Mouse (Mus musculus) intestine, embryonic 16.5 days (tissue): ENCODE results near the gene Slc9a9. TPM values are rescaled to one million over a fixed set of nuclear protein-coding genes. Genes with fewer than 3 reads are reported as not detected.

Source experiments
- ATAC-seq: fragments of 200-750 bp; cut with Nextera tagmentation; 2 replicates; pipeline ENCODE4 v1.8.0; 2017; ENCODE audit warnings: moderate TSS enrichment, moderate library complexity
- H3K27ac ChIP-seq: fragments of 300-500 bp; sonication (generic); 2 replicates; pipeline ENCODE4 v1.5.1; 2014; ENCODE audit warnings: mild to moderate bottlenecking, low read length
- H3K27me3 ChIP-seq: fragments of 300-500 bp; sonication (generic); replicated peaks from 2 replicates; pipeline ENCODE4 v1.6.1; 2014; ENCODE audit warnings: low read length, control low read depth, mixed read lengths; ENCODE audit not compliant: control insufficient read depth, insufficient read depth
- H3K36me3 ChIP-seq: fragments of 300-500 bp; sonication (generic); 2 replicates; pipeline ENCODE4 v1.6.1; 2014; ENCODE audit warnings: low read length, control low read depth; ENCODE audit not compliant: control insufficient read depth, insufficient read depth
- H3K4me1 ChIP-seq: fragments of 300-500 bp; sonication (generic); 2 replicates; pipeline ENCODE4 v1.6.1; 2014; ENCODE audit warnings: low read length, control low read depth, mixed read lengths; ENCODE audit not compliant: control insufficient read depth, insufficient read depth
- H3K4me2 ChIP-seq: fragments of 300-500 bp; sonication (generic); 2 replicates; pipeline ENCODE4 v1.6.1; 2014; ENCODE audit warnings: low read depth, low read length, control low read depth
- H3K4me3 ChIP-seq: fragments of 300-500 bp; sonication (generic); 2 replicates; pipeline ENCODE4 v1.5.1; 2014; ENCODE audit warnings: mild to moderate bottlenecking, low read length
- H3K9ac ChIP-seq: fragments of 300-500 bp; sonication (generic); 2 replicates; pipeline ENCODE4 v1.6.1; 2014; ENCODE audit warnings: low read depth, low read length
- H3K9me3 ChIP-seq: fragments of 300-500 bp; sonication (generic); 2 replicates; pipeline ENCODE4 v1.6.1; 2016; ENCODE audit warnings: low read length, control low read depth; ENCODE audit not compliant: control insufficient read depth
- WGBS: fragments of 180-500 bp; shearing (Covaris S2); extraction: QIAGEN DNeasy Blood & Tissue Kit; methylation state at CpG from one replicate; pipeline ENCODE4 v1.1.7; 2014; 5-methylcytosine and 5-hydroxymethylcytosine counted together
- polyA plus RNA-seq: library from polyadenylated mRNA; unstranded; fragments of >200 nt; fragmentation: Nextera tagmentation; extraction: Ambion mirVana; gene quantifications from 2 replicates; pipeline ENCODE4 v1.2.1, GENCODE M21; 2015

Gene Slc9a9
- polyA plus RNA-seq, 1 experiment from 2014 or later = 2.3 TPM

DNA sequence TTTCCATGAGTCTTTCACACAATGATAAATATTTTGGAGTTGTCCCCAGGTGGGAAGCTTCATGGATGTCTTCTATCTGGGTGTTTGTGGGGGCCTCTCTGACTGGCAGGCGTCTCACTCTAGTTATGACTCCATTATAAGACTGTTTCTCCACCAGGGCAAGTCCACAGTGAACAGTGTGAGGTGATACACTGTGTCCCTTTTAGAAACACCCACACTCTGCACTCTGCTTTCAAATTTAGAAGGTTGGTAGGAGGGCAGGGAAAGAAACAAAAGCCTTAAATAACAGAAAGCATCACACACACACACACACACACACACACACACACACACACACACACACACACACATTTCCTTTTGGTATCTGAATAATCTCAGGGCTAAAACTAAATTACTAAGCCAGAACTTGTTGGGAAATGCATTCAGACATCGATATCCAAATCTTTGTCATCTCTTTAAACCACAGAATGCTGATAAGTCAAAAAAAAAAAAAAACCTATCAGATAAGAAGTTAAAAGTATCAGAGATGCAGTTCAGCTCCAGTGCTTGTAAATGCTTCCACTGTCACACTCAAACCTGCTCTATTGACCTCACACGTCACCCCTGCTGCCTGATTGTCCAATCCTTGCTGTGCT is 8.4 kb downstream of the Slc9a9 start:
- no peaks in the 10 kb centered on the region for H3K27me3 ChIP-seq
- H3K4me3 ChIP-seq = no peak overlapping the region
- H3K4me1 ChIP-seq = no peaks in the 10 kb centered on the region
- no peaks in the 10 kb centered on the region for H3K36me3 ChIP-seq
- H3K4me2 ChIP-seq = no peak overlapping the region
- no peaks in the 10 kb centered on the region for H3K9me3 ChIP-seq
- H3K27ac ChIP-seq = no peak overlapping the region
- 80% methylated on average over 3 of the region's 3 CpGs for WGBS
- no peak for ATAC-seq
- H3K9ac ChIP-seq = no peak overlapping the region

DNA sequence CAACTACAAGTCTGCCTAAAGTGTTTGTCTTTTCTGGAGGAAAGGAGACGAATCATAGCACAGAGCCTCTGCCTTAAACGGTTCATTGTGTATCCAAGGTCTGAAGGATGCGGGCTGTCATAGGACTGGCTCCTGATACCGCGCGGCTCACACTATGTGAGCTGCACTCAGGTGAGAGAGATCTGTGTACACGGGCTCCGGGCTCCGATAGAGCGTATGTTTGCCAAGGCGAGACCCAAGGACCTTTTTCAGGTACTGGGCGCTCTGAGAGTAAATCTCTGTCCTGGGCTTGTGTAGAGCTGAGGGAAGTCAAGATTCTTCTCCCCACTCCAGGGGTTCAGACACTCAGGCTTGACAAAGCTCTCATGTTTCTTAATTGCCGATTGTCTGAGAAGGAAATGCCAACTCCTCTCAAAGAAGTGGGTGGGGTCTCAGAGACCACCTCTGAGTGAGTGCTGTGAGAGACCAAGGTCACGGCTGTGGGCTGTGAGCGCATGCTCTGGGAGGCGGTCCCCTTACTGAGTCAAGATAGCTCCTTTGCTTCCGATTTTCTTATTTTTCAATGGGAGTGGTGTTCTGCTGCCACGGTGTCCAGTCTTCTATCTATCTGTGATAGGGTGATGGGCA is 10.9 kb downstream of the Slc9a9 start:
- H3K9me3 ChIP-seq = no peaks in the 10 kb centered on the region
- no peak for ATAC-seq
- H3K27ac ChIP-seq = no peak overlapping the region
- H3K27me3 ChIP-seq = no peaks in the 10 kb centered on the region
- H3K9ac ChIP-seq = no peak overlapping the region
- WGBS = 58% methylated on average over 18 of the region's 18 CpGs
- no peaks in the 10 kb centered on the region for H3K36me3 ChIP-seq
- H3K4me1 ChIP-seq = no peaks in the 10 kb centered on the region
- no peak overlapping the region for H3K4me3 ChIP-seq
- no peak overlapping the region for H3K4me2 ChIP-seq

DNA sequence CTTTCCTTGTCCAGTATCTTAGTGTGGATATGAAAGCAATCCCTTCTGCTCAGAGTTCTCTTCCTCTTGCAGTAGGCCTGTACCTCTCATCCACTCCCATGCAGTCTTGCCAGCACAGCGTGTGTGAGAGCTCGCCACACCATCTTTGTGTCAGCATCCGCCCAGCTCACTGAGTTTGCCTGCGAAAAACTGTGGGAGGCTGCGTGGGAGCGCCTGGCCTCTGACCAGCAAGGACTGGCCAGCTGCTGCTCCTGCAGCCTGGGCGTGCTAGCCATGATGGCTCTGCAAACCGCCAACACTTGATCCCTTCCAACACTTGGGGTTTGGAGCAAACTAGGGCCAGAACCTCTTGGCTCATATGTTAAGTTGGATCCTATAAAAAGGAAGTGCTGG is 11.4 kb downstream of the Slc9a9 start:
- 78% methylated on average over 8 of the region's 8 CpGs for WGBS
- no peaks in the 10 kb centered on the region for H3K36me3 ChIP-seq
- no peak overlapping the region for H3K27ac ChIP-seq
- no peak overlapping the region for H3K4me3 ChIP-seq
- no peaks in the 10 kb centered on the region for H3K27me3 ChIP-seq
- no peak overlapping the region for H3K9ac ChIP-seq
- no peak overlapping the region for H3K4me2 ChIP-seq
- H3K9me3 ChIP-seq = no peaks in the 10 kb centered on the region
- no peaks in the 10 kb centered on the region for H3K4me1 ChIP-seq
- ATAC-seq = no peak

DNA sequence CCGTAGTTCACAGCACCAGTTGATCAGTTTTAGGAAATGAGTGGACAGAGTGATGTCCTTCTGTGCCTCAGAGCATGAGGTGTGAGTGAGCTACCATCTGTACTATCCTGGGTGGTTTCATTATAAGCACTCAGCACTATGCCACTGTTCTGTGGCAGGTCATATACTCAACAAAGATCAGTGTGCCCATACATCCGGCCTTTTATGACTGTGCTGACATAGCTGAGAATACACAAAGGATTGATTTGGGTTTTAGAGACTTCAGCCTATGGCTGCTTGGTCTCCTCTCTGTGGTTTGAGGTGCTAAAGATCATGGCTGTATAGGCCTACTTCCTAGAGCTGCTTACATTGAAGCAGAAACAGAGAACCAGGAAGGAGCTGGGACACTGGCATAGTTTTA is 12.6 kb downstream of the Slc9a9 start:
- no peaks in the 10 kb centered on the region for H3K27me3 ChIP-seq
- WGBS = 77% methylated on average over 2 of the region's 2 CpGs
- H3K4me3 ChIP-seq = no peak overlapping the region
- H3K4me1 ChIP-seq = no peaks in the 10 kb centered on the region
- no peak overlapping the region for H3K27ac ChIP-seq
- no peak for ATAC-seq
- H3K9ac ChIP-seq = no peak overlapping the region
- no peak overlapping the region for H3K4me2 ChIP-seq
- H3K36me3 ChIP-seq = no peaks in the 10 kb centered on the region
- no peaks in the 10 kb centered on the region for H3K9me3 ChIP-seq

DNA sequence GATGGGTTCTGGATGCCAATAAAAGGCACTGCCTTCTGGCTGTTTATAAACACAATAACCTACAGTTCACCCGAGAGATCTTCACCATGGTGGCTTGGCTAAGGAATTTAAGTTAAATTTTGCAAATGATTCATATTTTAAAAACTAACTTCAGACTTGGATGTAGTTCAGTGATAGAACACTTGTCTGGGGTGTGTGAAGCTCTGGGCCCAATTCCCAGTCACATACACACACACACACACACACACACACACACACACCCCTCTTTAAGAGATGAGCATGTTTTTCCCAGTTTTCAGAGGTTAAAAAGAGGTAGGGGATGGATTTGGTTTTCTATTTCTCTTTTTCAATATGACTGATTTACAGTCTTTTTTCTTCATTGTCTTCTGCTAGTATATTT is 15.9 kb downstream of the Slc9a9 start:
- Histone ChIP-seq H3K4me2 (no peak overlapping the region), H3K9ac (no peak overlapping the region), H3K36me3 (no peaks in the 10 kb centered on the region), H3K4me1 (no peaks in the 10 kb centered on the region), H3K4me3 (no peak overlapping the region), H3K27ac (no peak overlapping the region), H3K9me3 (no peaks in the 10 kb centered on the region), H3K27me3 (no peaks in the 10 kb centered on the region)
- ATAC-seq = no peak
- 63% methylated on average over 1 of the region's 1 CpGs for WGBS

DNA sequence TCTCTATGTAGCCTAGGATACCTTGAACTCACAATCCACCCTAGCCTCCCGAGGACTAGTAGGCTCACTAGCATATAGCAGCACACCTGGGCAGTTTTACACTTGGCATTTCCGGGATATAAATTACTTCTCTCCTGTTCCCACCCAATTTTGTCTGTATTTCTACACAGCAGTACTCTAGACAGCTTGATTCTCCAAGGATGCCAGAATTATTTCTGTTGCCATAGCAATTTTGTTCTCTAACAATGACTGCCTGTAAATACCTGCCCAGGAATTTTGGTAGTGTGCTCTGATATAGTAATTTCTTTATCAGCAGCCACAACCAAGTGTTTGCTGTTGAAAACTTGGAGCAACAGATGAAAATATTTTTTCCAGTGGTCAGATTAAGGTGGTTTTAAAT is 16.7 kb downstream of the Slc9a9 start:
- no peak overlapping the region for H3K27ac ChIP-seq
- ATAC-seq = no peak
- no peaks in the 10 kb centered on the region for H3K4me1 ChIP-seq
- WGBS = 79% methylated on average over 2 of the region's 2 CpGs
- no peak overlapping the region for H3K4me3 ChIP-seq
- no peaks in the 10 kb centered on the region for H3K27me3 ChIP-seq
- no peak overlapping the region for H3K9ac ChIP-seq
- no peak overlapping the region for H3K4me2 ChIP-seq
- no peaks in the 10 kb centered on the region for H3K36me3 ChIP-seq
- no peaks in the 10 kb centered on the region for H3K9me3 ChIP-seq

DNA sequence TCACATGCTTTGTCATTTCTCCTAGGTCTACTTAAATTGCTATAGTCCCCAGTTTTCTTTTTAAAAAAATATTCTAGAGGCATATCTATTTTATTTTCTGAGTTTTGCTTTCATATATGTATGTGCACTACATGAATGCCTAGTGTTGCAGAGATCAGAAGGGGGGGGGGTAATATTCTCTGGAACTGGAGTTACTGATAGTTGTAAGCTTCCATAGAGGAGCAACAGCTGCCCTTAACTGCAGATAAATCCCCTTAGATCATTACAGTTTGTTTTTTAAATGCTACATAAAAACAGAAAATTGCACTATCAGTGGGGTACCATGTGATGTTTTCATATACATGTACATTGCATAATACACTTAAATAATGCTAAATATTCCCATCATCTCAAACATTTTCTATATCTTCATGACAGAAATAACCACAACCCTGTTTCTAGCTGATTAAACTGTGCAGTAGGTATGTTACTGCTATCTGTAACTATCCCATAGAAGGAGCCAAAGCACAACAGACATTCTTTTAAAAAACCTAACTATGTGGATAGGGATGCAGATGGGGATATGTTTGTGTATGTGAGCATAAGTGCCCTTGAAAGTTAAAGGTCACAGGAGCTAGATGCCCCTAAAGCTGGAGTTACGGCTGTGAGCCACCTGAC is 17.6 kb downstream of the Slc9a9 start:
- Histone ChIP-seq H3K9ac (no peak overlapping the region), H3K36me3 (no peaks in the 10 kb centered on the region), H3K27me3 (no peaks in the 10 kb centered on the region), H3K4me1 (peaks cover 3% of the 10 kb centered on the region; the same call in 1 of the 2 replicates), H3K4me3 (no peak overlapping the region), H3K4me2 (no peak overlapping the region), H3K27ac (no peak overlapping the region), H3K9me3 (no peaks in the 10 kb centered on the region)
- ATAC-seq = no peak
- 88% methylated on average over 1 of the region's 1 CpGs for WGBS

DNA sequence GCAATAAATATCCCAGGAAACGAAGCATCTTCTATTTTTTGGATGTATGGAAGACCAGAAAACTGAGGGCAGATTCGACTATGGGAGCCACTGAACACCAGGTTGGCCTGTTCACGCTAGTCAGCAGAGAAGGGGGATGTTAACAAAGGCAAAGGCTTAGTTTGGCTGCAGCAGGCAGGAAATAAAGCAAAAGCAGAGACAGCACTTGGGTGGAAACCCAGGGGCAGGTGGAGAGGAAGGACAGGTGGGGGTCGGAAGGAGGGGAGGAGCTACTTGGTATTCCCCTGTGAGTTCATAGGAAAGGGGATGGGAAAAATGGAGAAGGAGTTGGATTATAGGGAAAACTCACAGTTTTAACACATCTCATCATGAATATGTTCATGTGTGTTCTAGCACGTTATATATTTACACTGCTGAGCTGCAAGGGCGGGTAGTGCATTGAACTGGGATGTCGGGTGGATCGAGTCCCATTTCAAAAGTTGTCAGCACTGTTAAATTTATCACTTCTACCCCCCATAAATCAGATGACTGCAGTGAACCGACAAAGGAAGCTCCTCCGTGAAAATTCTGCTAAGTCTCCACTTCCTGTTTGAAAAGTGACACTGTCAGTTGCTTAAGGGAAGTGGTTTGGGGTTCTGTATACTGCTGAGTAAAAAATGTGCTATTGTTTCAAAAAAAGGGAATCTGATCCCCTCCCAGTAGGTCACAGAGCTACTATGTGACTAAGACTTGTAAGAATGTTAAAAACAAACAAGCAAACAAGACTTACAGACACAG is 21.8 kb downstream of the Slc9a9 start:
- Histone ChIP-seq H3K27me3 (no peaks in the 10 kb centered on the region), H3K4me2 (no peak overlapping the region), H3K9ac (no peak overlapping the region), H3K36me3 (no peaks in the 10 kb centered on the region), H3K4me3 (no peak overlapping the region), H3K9me3 (no peaks in the 10 kb centered on the region), H3K27ac (no peak overlapping the region), H3K4me1 (peaks cover 4% of the 10 kb centered on the region; the same call in 1 of the 2 replicates)
- 33% methylated on average over 10 of the region's 10 CpGs for WGBS
- ATAC-seq = peak; percentile 12; the same call in 1 of the 2 replicates

DNA sequence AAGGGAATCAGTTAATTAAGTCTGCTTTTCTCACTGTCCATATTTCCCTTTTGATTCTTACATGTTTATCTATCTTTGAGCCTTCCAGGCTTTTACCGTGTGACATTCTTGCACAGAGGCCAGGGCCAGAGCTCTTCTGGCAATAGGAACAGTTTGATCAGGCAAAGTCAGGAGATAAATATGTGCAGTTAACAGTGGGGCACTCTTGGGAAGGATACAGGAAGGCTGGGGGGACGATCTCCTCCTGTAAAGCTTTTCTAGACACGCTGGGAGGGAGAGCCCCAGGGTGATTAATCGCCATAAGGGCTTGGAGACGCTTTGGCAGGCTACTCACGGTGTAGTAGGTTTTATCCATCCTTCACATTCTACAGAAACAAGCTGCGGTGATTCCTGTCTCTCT is 22.4 kb downstream of the Slc9a9 start:
- no peaks in the 10 kb centered on the region for H3K36me3 ChIP-seq
- no peak overlapping the region for H3K4me3 ChIP-seq
- no peaks in the 10 kb centered on the region for H3K9me3 ChIP-seq
- H3K9ac ChIP-seq = no peak overlapping the region
- peaks cover 4% of the 10 kb centered on the region; the same call in 1 of the 2 replicates for H3K4me1 ChIP-seq
- H3K27me3 ChIP-seq = no peaks in the 10 kb centered on the region
- peak; percentile 31; the same call in 1 of the 2 replicates for ATAC-seq
- WGBS = 23% methylated on average over 7 of the region's 7 CpGs
- H3K4me2 ChIP-seq = no peak overlapping the region
- no peak overlapping the region for H3K27ac ChIP-seq
